Mouse (Mus musculus) forebrain, postnatal 0 days (tissue): ENCODE results near the gene Hepacam2. TPM values are rescaled to one million over a fixed set of nuclear protein-coding genes. Genes with fewer than 3 reads are reported as not detected.

ENCODE experiments used
- ATAC-seq: fragments of 200-750 bp; cut with Nextera tagmentation; 2 replicates; pipeline ENCODE4 v1.8.0; 2017; ENCODE audit warnings: mild to moderate bottlenecking, moderate library complexity
- DNase-seq: peaks from one replicate; pipeline ENCODE4 v3.0.0-alpha.2; 2015
- H3K27ac ChIP-seq: fragments of 300-500 bp; sonication (generic); 2 replicates; pipeline ENCODE4 v1.5.1; 2014; ENCODE audit warnings: low read depth, mild to moderate bottlenecking, antibody characterized with exemption, low read length, moderate library complexity, mixed read lengths
- H3K27me3 ChIP-seq: fragments of 300-500 bp; sonication (generic); 2 replicates; pipeline ENCODE4 v1.6.1; 2014; ENCODE audit warnings: mild to moderate bottlenecking, low read length, mixed read lengths; ENCODE audit not compliant: insufficient read depth
- H3K36me3 ChIP-seq: fragments of 300-500 bp; sonication (generic); 2 replicates; pipeline ENCODE4 v1.6.1; 2014; ENCODE audit warnings: mild to moderate bottlenecking, moderate library complexity; ENCODE audit not compliant: insufficient read depth
- H3K4me1 ChIP-seq: fragments of 300-500 bp; sonication (generic); 2 replicates; pipeline ENCODE4 v1.6.1; 2014; ENCODE audit warnings: antibody characterized with exemption; ENCODE audit not compliant: insufficient read depth
- H3K4me2 ChIP-seq: fragments of 300-500 bp; sonication (generic); 2 replicates; pipeline ENCODE4 v1.6.1; 2014; ENCODE audit warnings: low read depth, mild to moderate bottlenecking, moderate library complexity
- H3K4me3 ChIP-seq: fragments of 300-500 bp; sonication (generic); 2 replicates; pipeline ENCODE4 v1.5.1; 2014; ENCODE audit warnings: low read depth, low read length, mixed read lengths
- H3K9ac ChIP-seq: fragments of 300-500 bp; sonication (generic); 2 replicates; pipeline ENCODE4 v1.6.1; 2014; ENCODE audit warnings: mild to moderate bottlenecking
- H3K9me3 ChIP-seq: fragments of 300-500 bp; sonication (generic); 2 replicates; pipeline ENCODE4 v1.6.1; 2016; ENCODE audit warnings: low read length
- CTCF ChIP-seq: sonication (generic); IDR thresholded peaks from 2 replicates; pipeline ENCODE4 v1.5.1; 2016; ENCODE audit warnings: antibody characterized with exemption, control low read depth, low read depth
- WGBS: fragments of 180-500 bp; shearing (Covaris S2); extraction: QIAGEN DNeasy Blood & Tissue Kit; methylation state at CpG from one replicate; pipeline ENCODE4 v1.1.7; 2014; 5-methylcytosine and 5-hydroxymethylcytosine counted together
- polyA plus RNA-seq: library from polyadenylated mRNA; unstranded; fragments of >200 nt; fragmentation: Nextera tagmentation; extraction: Ambion mirVana; gene quantifications from 2 replicates; pipeline ENCODE4 v1.2.1, GENCODE M21; 2015
- total RNA-seq: library from RNA; depleted of rRNA; stranded (reverse); fragments of >200 nt; gene quantifications from 2 replicates; pipeline ENCODE4 v1.2.3, GENCODE M21; 2014

Hepacam2 gene
- total and polyA plus RNA-seq, 2 experiments from 2014 or later = 0.19 to 0.79 TPM

DNA sequence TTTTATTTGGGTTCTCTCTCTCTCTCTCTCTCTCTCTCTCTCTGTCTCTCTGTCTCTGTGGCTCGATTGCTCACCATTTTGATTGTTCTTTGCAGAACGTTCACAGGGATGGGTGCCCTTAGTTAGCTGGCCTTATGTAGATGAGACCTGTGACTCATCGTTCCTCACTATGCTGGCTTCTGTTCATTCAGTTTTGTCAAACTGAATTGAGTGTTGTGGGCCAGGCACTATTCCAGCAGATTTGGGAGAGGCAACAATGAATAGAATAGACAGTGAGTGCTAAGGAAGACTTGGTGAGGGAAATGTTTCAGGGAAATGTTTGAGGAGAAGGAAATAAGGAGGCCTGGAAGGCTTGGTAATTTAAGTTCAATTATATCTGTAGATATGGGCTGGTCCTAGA is 2.2 kb upstream of the Hepacam2 start:
- no peak for TF ChIP-seq CTCF
- no peak overlapping the region for H3K4me2 ChIP-seq
- H3K9me3 ChIP-seq = no peaks in the 10 kb centered on the region
- 85% methylated on average over 3 of the region's 3 CpGs for WGBS
- no peak overlapping the region for H3K27ac ChIP-seq
- H3K36me3 ChIP-seq = no peaks in the 10 kb centered on the region
- no peak overlapping the region for H3K9ac ChIP-seq
- H3K4me3 ChIP-seq = no peak overlapping the region
- no peaks in the 10 kb centered on the region for H3K27me3 ChIP-seq
- peaks cover 3% of the 10 kb centered on the region; the same call in 1 of the 2 replicates for H3K4me1 ChIP-seq
- no peak for DNase-seq
- no peak for ATAC-seq

DNA sequence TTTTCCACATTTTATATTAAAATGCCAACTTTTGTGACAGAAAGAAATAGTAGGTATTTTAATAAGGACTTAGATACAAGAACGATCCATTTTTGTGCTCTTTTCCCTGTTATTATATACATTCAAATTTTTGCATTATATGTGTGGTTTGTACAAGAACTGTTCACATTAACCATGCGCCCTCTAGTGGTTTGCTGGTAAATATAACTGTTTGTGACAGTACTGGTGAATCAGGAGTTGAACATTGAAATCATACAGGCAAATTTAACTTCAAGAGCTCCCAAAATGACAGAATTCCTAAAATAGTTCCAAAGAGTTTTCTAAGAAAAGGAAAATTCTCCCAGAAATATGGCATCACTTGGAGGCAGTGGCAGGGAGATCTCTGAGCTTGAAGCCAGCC is 1.9 kb downstream of the Hepacam2 start:
- no peaks in the 10 kb centered on the region for H3K27me3 ChIP-seq
- no peak for ATAC-seq
- no peak overlapping the region for H3K27ac ChIP-seq
- no peak overlapping the region for H3K9ac ChIP-seq
- TF ChIP-seq CTCF = peak; percentile 78
- 5% methylated on average over 2 of the region's 2 CpGs for WGBS
- peak; percentile 80 for DNase-seq
- no peak overlapping the region for H3K4me2 ChIP-seq
- no peak overlapping the region for H3K4me3 ChIP-seq
- H3K4me1 ChIP-seq = peaks cover 3% of the 10 kb centered on the region; the same call in 1 of the 2 replicates
- no peaks in the 10 kb centered on the region for H3K9me3 ChIP-seq
- no peaks in the 10 kb centered on the region for H3K36me3 ChIP-seq

DNA sequence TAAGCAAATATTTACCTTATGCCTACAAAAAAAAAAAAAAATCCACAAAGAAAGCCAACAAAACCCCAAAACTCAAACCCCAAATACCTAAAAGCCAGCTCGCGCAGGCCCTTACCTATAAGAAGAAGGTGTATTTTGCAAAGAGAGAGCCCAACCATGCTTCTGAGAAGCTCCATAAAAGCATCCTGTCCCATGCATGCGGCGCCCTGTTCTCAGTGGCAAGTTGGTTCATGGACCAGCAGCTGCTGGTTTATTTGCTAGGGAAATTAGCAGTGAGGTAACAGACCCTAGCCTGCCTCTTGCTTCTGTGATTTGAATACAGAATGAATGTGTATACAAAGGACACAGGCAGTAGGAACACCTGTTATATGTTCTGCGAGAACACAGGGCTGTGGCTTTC is 3.8 kb downstream of the Hepacam2 start:
- H3K9me3 ChIP-seq = no peaks in the 10 kb centered on the region
- TF ChIP-seq CTCF = no peak
- H3K36me3 ChIP-seq = no peaks in the 10 kb centered on the region
- DNase-seq = no peak
- H3K27me3 ChIP-seq = no peaks in the 10 kb centered on the region
- no peak overlapping the region for H3K9ac ChIP-seq
- no peak for ATAC-seq
- WGBS = 75% methylated on average over 5 of the region's 5 CpGs
- H3K4me1 ChIP-seq = peaks cover 3% of the 10 kb centered on the region; the same call in 1 of the 2 replicates
- no peak overlapping the region for H3K4me3 ChIP-seq
- H3K27ac ChIP-seq = no peak overlapping the region
- no peak overlapping the region for H3K4me2 ChIP-seq

DNA sequence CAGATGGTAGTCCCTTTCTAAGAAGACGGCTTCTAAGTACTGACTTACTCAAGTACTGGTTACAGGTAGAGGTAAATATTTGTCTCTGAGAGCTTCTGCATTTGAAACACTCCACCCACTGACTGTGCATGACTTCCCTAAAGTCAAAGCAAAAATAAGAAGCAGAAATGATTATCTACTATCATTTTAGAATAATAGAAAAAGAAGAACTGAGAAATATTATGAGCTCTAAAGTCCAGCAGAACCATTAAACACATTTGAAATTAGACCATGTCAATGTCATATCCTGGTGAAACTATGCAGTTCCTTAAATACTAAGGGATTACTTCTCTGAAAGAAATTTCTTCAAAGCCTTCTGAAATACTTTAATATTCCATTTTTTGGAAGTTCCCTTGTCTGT is 10.7 kb downstream of the Hepacam2 start:
- no peak overlapping the region for H3K27ac ChIP-seq
- no peak overlapping the region for H3K4me2 ChIP-seq
- DNase-seq (no peak), ATAC-seq (no peak)
- no peaks in the 10 kb centered on the region for H3K36me3 ChIP-seq
- H3K4me3 ChIP-seq = no peak overlapping the region
- no peaks in the 10 kb centered on the region for H3K4me1 ChIP-seq
- no peak overlapping the region for H3K9ac ChIP-seq
- WGBS = 96% methylated on average over 1 of the region's 1 CpGs
- no peaks in the 10 kb centered on the region for H3K27me3 ChIP-seq
- TF ChIP-seq CTCF = no peak
- no peaks in the 10 kb centered on the region for H3K9me3 ChIP-seq

DNA sequence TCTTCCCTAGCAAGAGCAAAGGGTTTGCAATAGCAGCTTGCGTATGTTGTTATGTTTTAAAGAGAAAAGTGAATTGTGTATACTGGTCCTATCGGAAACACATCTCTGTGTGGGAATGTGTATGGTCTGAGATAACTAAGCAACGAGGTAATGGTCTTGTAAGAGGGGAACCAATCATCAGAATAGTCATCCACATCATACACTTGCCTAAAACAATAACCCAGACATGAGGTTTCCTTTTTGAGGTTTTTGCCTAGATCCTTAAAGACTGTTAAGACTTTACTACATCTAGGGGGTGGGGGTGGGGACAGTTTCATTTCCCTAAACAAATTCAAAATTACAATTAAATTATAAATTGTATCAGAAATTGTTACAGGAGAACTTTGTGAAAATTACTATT is 13.0 kb downstream of the Hepacam2 start:
- Histone ChIP-seq H3K9ac (no peak overlapping the region), H3K27ac (no peak overlapping the region), H3K9me3 (no peaks in the 10 kb centered on the region), H3K27me3 (no peaks in the 10 kb centered on the region), H3K4me3 (no peak overlapping the region), H3K36me3 (no peaks in the 10 kb centered on the region), H3K4me2 (no peak overlapping the region), H3K4me1 (no peaks in the 10 kb centered on the region)
- 72% methylated on average over 3 of the region's 3 CpGs for WGBS
- TF ChIP-seq CTCF = no peak
- DNase-seq (no peak), ATAC-seq (no peak)

DNA sequence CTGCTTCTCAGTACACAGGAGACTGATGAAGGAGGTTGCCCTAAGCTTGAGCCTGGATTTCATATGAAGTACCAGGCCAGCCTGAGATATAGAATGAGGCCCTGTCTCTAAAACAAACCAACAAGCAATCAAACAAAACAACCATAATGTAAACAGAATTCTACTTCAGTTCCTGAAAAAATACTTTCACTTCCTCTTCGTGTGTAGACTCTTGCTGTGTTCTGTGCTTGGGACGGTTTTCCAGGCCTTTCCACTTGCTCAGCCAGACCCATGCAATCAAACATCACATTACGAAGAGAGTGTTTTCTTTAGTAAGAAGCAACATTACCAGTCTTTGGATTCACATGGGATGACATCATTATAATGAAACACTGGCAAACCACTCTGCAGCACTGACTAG is 16.4 kb downstream of the Hepacam2 start:
- Histone ChIP-seq H3K4me1 (no peaks in the 10 kb centered on the region), H3K36me3 (no peaks in the 10 kb centered on the region), H3K4me2 (no peak overlapping the region), H3K27me3 (no peaks in the 10 kb centered on the region), H3K27ac (no peak overlapping the region), H3K9me3 (no peaks in the 10 kb centered on the region), H3K9ac (no peak overlapping the region), H3K4me3 (no peak overlapping the region)
- no peak for TF ChIP-seq CTCF
- WGBS = 84% methylated on average over 3 of the region's 3 CpGs
- no peak for DNase-seq
- ATAC-seq = no peak

DNA sequence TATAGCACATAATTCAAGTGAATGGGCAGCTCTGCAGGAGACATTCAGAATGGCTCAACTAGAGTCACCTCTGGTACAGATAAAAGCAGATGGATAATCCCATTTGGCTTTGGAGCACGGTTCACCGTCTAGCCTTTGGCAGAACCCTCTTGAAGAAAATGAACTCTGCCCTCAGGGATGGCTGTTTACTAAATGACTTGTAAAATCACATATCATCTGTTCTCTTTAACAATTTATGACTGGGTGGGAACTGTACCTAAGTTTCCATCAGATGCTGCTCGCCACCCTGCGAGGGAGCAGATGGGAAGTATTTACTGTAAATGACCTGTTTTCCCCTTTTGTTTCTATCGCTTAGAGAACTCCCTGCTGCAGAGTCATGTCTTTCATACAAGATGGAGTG is 18.2 kb downstream of the Hepacam2 start:
- TF ChIP-seq CTCF = no peak

DNA sequence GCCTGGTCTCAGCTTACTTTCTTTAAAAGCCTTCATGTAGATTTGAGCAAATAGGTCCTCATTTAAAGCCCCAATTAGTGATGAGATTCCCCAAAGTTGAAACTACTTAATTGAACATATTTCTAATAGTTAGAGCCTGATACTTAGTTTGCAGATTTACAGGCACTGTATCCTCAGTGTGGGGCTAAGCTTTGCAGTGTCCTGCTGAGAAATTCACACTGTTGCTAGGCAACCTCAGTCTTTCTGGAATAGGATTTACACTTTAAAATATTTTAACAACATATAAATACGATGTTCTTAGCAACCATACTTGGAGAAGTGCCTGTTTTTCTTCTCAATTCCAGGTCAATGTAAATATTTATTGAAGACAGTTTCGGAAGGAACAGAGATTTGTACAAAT is 21.8 kb downstream of the Hepacam2 start:
- H3K4me1 ChIP-seq = no peaks in the 10 kb centered on the region
- H3K27me3 ChIP-seq = no peaks in the 10 kb centered on the region
- H3K27ac ChIP-seq = no peak overlapping the region
- no peaks in the 10 kb centered on the region for H3K9me3 ChIP-seq
- no peak overlapping the region for H3K9ac ChIP-seq
- peak; percentile 25 for DNase-seq
- H3K4me2 ChIP-seq = no peak overlapping the region
- no peak overlapping the region for H3K4me3 ChIP-seq
- WGBS = 26% methylated on average over 2 of the region's 2 CpGs
- TF ChIP-seq CTCF = no peak
- peak; percentile 61 for ATAC-seq
- H3K36me3 ChIP-seq = no peaks in the 10 kb centered on the region

More for the DNA sequence above, 18.2 kb downstream of the Hepacam2 start:
- no peak for ATAC-seq
- DNase-seq = no peak
- Histone ChIP-seq H3K9ac (no peak overlapping the region), H3K4me1 (no peaks in the 10 kb centered on the region), H3K4me3 (no peak overlapping the region), H3K36me3 (no peaks in the 10 kb centered on the region), H3K4me2 (no peak overlapping the region), H3K27ac (no peak overlapping the region), H3K27me3 (no peaks in the 10 kb centered on the region), H3K9me3 (no peaks in the 10 kb centered on the region)
- WGBS = 58% methylated on average over 5 of the region's 5 CpGs
